Comparison of ENCODE assay signal across 9 mouse cellular contexts in genomic region chr1:171271622-171272021, GRCm38 (mm10). TPM values are rescaled to one million over a fixed set of nuclear protein-coding genes. Genes with fewer than 3 reads are reported as not detected.
DNase-seq lines count a peak whose midpoint lies in the region; ATAC-seq and TF ChIP-seq lines count a peak whose summit lies in the region.
"Had no signal": no experiment of that assay in that cellular context is flagged by ENCODE, and none has a peak within 500 bp of the region (broad histone marks: within the 10 kb centered on the region; RNA-seq: fewer than 3 reads in every experiment).

No protein-coding gene starts in this region.

- H3K9ac ChIP-seq in lung, embryonic 15.5 days, result no peak overlapping the region
- H3K9ac ChIP-seq in intestine, postnatal 0 days (ENCODE audit: low read depth, low read length), result no peak overlapping the region
- H3K9ac ChIP-seq in stomach, embryonic 14.5 days (replicated peaks; ENCODE audit: low read depth, low read length), result no peak overlapping the region

- peaks cover 44% of the 10 kb centered on the region for H3K36me3 ChIP-seq in lung, embryonic 15.5 days
- H3K36me3 ChIP-seq in intestine, postnatal 0 days (ENCODE audit: control insufficient read depth, insufficient read depth), result peaks cover 42% of the 10 kb centered on the region
- peaks cover 34% of the 10 kb centered on the region for H3K36me3 ChIP-seq in stomach, embryonic 14.5 days (ENCODE audit: control insufficient read depth, insufficient read depth, low read length)

- WGBS in lung, embryonic 15.5 days, result 58% methylated on average over 10 of the region's 10 CpGs
- WGBS in intestine, postnatal 0 days, result 72% methylated on average over 10 of the region's 10 CpGs
- 66% methylated on average over 10 of the region's 10 CpGs for WGBS in stomach, embryonic 14.5 days

- peak overlapping the region; percentile 17; the same call in 1 of the 2 replicates for H3K4me3 ChIP-seq in gastrocnemius, adult 2 months
- peak overlapping the region; percentile 77 for H3K4me3 ChIP-seq in lung, embryonic 15.5 days
- no peak overlapping the region for H3K4me3 ChIP-seq in intestine, postnatal 0 days (ENCODE audit: low read depth, low read length)
- peak overlapping the region; percentile 70; the same call in 1 of the 2 replicates for H3K4me3 ChIP-seq in stomach, embryonic 14.5 days (ENCODE audit: low read depth, low read length)

- peak overlapping the region; percentile 31; the same call in 1 of the 2 replicates for H3K27ac ChIP-seq in gastrocnemius, adult 2 months
- peak overlapping the region; percentile 78 for H3K27ac ChIP-seq in lung, embryonic 15.5 days
- H3K27ac ChIP-seq in intestine, postnatal 0 days (ENCODE audit: low read depth, low read length), result no peak overlapping the region
- H3K27ac ChIP-seq in stomach, embryonic 14.5 days (ENCODE audit: low read length), result no peak overlapping the region

- intact Hi-C loops in gastrocnemius, adult 2 months (cut with DNase I), result loop anchor here (2.0 kb wide), 1 partner anchor 15 kb away; the partner anchor contains the start of gene Usp21

- no peak for ATAC-seq in lung, embryonic 15.5 days (ENCODE audit: borderline replicate concordance, extremely low read depth, low FRiP score, low TSS enrichment)
- no peak for ATAC-seq in intestine, postnatal 0 days
- no peak for ATAC-seq in stomach, embryonic 14.5 days (ENCODE audit: insufficient number of reproducible peaks, insufficient read depth, low FRiP score, low read depth)

- peaks cover 21% of the 10 kb centered on the region for H3K4me1 ChIP-seq in lung, embryonic 15.5 days
- H3K4me1 ChIP-seq in intestine, postnatal 0 days (replicated peaks; ENCODE audit: control insufficient read depth, insufficient read depth, low read length), result 0 out of 2 replicates have a peak, but pooled peaks cover 4% of the 10 kb centered on the region
- H3K4me1 ChIP-seq in stomach, embryonic 14.5 days (ENCODE audit: control insufficient read depth, insufficient read depth, low read length), result peaks cover 12% of the 10 kb centered on the region

- no peaks in the 10 kb centered on the region for H3K27me3 ChIP-seq in lung, embryonic 15.5 days
- H3K27me3 ChIP-seq in intestine, postnatal 0 days (replicated peaks; ENCODE audit: control insufficient read depth, insufficient read depth, low read length), result no peaks in the 10 kb centered on the region
- no peaks in the 10 kb centered on the region for H3K27me3 ChIP-seq in stomach, embryonic 14.5 days (ENCODE audit: control insufficient read depth, insufficient read depth, low read length)

- TF ChIP-seq CTCF in gastrocnemius, adult 2 months (IDR thresholded peaks at IDR 0.05), result no peak
- TF ChIP-seq CTCF in intestine, postnatal 0 days (IDR thresholded peaks at IDR 0.05; ENCODE audit: low read depth), result no peak

- H3K4me2 ChIP-seq in lung, embryonic 15.5 days, result peak overlapping the region; percentile 89
- peak overlapping the region; percentile 97; the same call in 1 of the 2 replicates for H3K4me2 ChIP-seq in intestine, postnatal 0 days (replicated peaks; ENCODE audit: low read depth)
- H3K4me2 ChIP-seq in stomach, embryonic 14.5 days (replicated peaks; ENCODE audit: low read depth, low read length), result peak overlapping the region; percentile 85

- no peaks in the 10 kb centered on the region for H3K9me3 ChIP-seq in lung, embryonic 15.5 days
- H3K9me3 ChIP-seq in intestine, postnatal 0 days (ENCODE audit: control insufficient read depth), result no peaks in the 10 kb centered on the region
- H3K9me3 ChIP-seq in stomach, embryonic 14.5 days (ENCODE audit: control insufficient read depth, low read depth, low read length), result no peaks in the 10 kb centered on the region

- no peak for DNase-seq in gastrocnemius, adult 2 months
- DNase-seq in gastrocnemius, postnatal 25 days, result no peak
- DNase-seq in lung, postnatal 4 days, result no peak
- DNase-seq in right cerebral cortex, postnatal 4 days, result no peak
- DNase-seq in urinary bladder, postnatal 36 days (ENCODE audit: low spot score in 2 of 2), result no peak
- DNase-seq: adrenal gland, postnatal 25 days had no signal

RNA-seq across cellular contexts. Expression of gene B4galt3, which starts 1.5 kb away (rescaled TPM):
- 10 to 100 TPM; 12.1 to 12.5 TPM for total RNA-seq in gastrocnemius, adult 2 months (2021)
- 1 to 10 TPM; 8.6 to 9.8 TPM for total RNA-seq in gastrocnemius, postnatal 25 days (2021)
- 81.2 and 87.2 TPM in 2 replicates for polyA plus RNA-seq in lung, embryonic 15.5 days (2015; fragmentation: Nextera tagmentation; extraction: Ambion mirVana)
- polyA plus RNA-seq in intestine, postnatal 0 days (2015; fragmentation: Nextera tagmentation; extraction: Ambion mirVana), result 27.0 and 27.4 TPM in 2 replicates
- polyA plus RNA-seq in stomach, embryonic 14.5 days (2014; fragmentation: Nextera tagmentation; extraction: Ambion mirVana), result 81.1 and 87.0 TPM in 2 replicates

RNA-seq across cellular contexts. Expression of gene Ppox, which starts 9.4 kb away (rescaled TPM):
- 1 to 10 TPM; 7.9 to 8.6 TPM for total RNA-seq in gastrocnemius, adult 2 months (2021)
- total RNA-seq in gastrocnemius, postnatal 25 days (2021), result 10 to 100 TPM in 1 of 2 experiments, 1 to 10 TPM in 1; 9.4 to 11.6 TPM
- polyA plus RNA-seq in lung, embryonic 15.5 days (2015; fragmentation: Nextera tagmentation; extraction: Ambion mirVana), result 49.3 and 50.6 TPM in 2 replicates
- 11.4 and 12.8 TPM in 2 replicates for polyA plus RNA-seq in intestine, postnatal 0 days (2015; fragmentation: Nextera tagmentation; extraction: Ambion mirVana)
- 56.7 and 57.7 TPM in 2 replicates for polyA plus RNA-seq in stomach, embryonic 14.5 days (2014; fragmentation: Nextera tagmentation; extraction: Ambion mirVana)

RNA-seq across cellular contexts. Expression of gene Usp21, which starts 16.2 kb away (rescaled TPM):
- total RNA-seq in gastrocnemius, adult 2 months (2021), result 10 to 100 TPM; 15.8 to 18.7 TPM
- total RNA-seq in gastrocnemius, postnatal 25 days (2021), result 10 to 100 TPM; 14.2 to 15.7 TPM
- 84.4 and 89.7 TPM in 2 replicates for polyA plus RNA-seq in lung, embryonic 15.5 days (2015; fragmentation: Nextera tagmentation; extraction: Ambion mirVana)
- 20.4 and 21.7 TPM in 2 replicates for polyA plus RNA-seq in intestine, postnatal 0 days (2015; fragmentation: Nextera tagmentation; extraction: Ambion mirVana)
- polyA plus RNA-seq in stomach, embryonic 14.5 days (2014; fragmentation: Nextera tagmentation; extraction: Ambion mirVana), result 68.8 and 70.6 TPM in 2 replicates

RNA-seq across cellular contexts. Expression of gene Ndufs2, which starts 20.4 kb away (rescaled TPM):
- total RNA-seq in gastrocnemius, adult 2 months (2021), result 1,000 to 10,000 TPM; 1,014 to 1,063 TPM
- total RNA-seq in gastrocnemius, postnatal 25 days (2021), result 1,000 to 10,000 TPM in 1 of 2 experiments, 100 to 1,000 TPM in 1; 872 to 1,009 TPM
- 241 and 266 TPM in 2 replicates for polyA plus RNA-seq in lung, embryonic 15.5 days (2015; fragmentation: Nextera tagmentation; extraction: Ambion mirVana)
- 249 and 255 TPM in 2 replicates for polyA plus RNA-seq in intestine, postnatal 0 days (2015; fragmentation: Nextera tagmentation; extraction: Ambion mirVana)
- 219 and 234 TPM in 2 replicates for polyA plus RNA-seq in stomach, embryonic 14.5 days (2014; fragmentation: Nextera tagmentation; extraction: Ambion mirVana)

RNA-seq across cellular contexts. Expression of gene Adamts4, which starts 21.4 kb away (rescaled TPM):
- under 1 TPM; 0.15 to 0.73 TPM for total RNA-seq in gastrocnemius, adult 2 months (2021)
- total RNA-seq in gastrocnemius, postnatal 25 days (2021), result 1 to 10 TPM in 1 of 2 experiments, under 1 TPM in 1; 0.43 to 1.4 TPM
- 7.4 and 9.6 TPM in 2 replicates for polyA plus RNA-seq in lung, embryonic 15.5 days (2015; fragmentation: Nextera tagmentation; extraction: Ambion mirVana)
- 2.0 and 2.8 TPM in 2 replicates for polyA plus RNA-seq in intestine, postnatal 0 days (2015; fragmentation: Nextera tagmentation; extraction: Ambion mirVana)
- 5.3 and 6.3 TPM in 2 replicates for polyA plus RNA-seq in stomach, embryonic 14.5 days (2014; fragmentation: Nextera tagmentation; extraction: Ambion mirVana)

Comparison
In these comparisons a context has a peak if more than half of its experiments do, and no peak if none do; other contexts are left out.
1. H3K27ac ChIP-seq: peak in gastrocnemius, adult 2 months (single experiment) and lung, embryonic 15.5 days (single experiment); none in intestine, postnatal 0 days (single experiment) and stomach, embryonic 14.5 days (single experiment).
2. Peak in every context shown above with its lines, with median percentiles within 50 percentile points of each other: H3K4me2 ChIP-seq.